Mouse (Mus musculus) T-helper 17 cell (primary cell): ENCODE results near the gene Aif1.

ENCODE experiments used
- in situ Hi-C, 2 experiments: fragments of 300-600 bp; cut with MboI, MseI; formaldehyde crosslinking; loops; 1 replicate in 1 of 2; 2 replicates in 1 of 2; pipeline ENCODE4 v1.15.1; 2025; ENCODE audit warnings: high pct_unique_total_duplicates in 2 of 2

The Aif1 gene

DNA sequence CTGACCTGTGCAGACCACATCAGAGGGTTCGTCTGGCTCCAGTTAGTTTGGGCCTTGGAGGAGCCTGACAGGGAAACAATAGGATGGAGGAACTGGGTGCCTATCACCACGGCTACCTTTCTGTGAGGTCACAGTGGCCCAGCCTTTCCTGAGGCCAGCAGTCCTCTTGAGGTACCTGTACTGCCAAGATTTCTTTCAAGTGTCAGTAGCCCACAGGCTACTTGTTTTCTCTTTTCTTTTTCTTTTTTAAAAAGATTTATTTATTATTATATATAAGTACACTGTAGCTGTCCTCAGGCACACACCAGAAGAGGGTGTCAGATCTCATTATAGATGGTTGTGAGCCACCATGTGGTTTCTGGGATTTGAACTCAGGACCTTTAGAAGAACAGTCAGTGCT is at the start of gene Aif1:
Gene Aif1, minus strand, starts transcription at position 101 of the 400 bp plus-strand sequence.
- in situ Hi-C loops = no loop called here

DNA sequence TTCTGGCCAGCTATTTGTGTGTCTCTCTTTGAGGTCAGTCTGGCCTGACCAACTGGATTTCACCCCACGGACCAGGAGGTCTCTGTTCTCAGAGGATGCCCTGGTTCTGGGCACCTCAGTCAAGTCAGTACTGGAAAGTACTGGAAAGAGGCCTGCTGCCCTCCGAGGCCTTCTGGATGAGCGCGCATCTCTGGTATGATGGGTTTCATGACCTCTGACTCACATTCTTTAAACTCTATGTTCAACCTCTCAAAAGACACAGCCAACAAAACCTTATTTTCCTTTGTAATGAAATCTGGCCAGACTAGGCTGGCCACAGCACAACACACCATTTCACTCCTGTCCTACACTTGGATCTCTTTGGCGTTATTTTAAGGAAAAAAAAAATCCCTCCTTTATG is 49.6 kb upstream of the Aif1 start:
- in situ Hi-C loops = loop anchor here in 1 of 2 experiments (25.0 kb wide), 1 partner anchor 1113 kb away; the partner anchor contains the start of genes Brd2 and H2-DMa

DNA sequence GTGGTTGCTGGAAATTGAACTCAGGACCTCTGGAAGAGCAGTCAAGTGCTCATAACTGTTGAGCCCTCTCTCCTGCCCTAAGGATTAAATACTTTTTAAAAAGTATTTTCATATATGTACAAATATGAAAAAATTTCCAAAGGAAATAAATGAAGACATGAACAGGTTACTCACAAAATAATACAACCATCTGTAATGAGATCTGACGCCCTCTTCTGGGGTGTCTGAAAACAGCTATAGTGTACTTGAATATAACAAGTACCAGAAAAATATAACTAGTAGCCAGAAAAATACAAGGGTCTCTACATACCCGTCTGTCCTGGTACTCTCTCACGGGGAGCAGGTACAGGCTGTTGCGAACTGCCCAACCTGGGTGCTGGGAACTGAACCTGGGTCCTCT is 48.8 kb upstream of the Aif1 start:
- in situ Hi-C loops = loop anchor here (25.0 kb wide), 2 partner anchors 1037 to 1112 kb away; partner anchors contain the start of genes Psmb8 (in 2 of the 2), Psmb9 (in 2 of the 2), Tap1 (in 2 of the 2) and Brd2 (in 1 of the 2)

DNA sequence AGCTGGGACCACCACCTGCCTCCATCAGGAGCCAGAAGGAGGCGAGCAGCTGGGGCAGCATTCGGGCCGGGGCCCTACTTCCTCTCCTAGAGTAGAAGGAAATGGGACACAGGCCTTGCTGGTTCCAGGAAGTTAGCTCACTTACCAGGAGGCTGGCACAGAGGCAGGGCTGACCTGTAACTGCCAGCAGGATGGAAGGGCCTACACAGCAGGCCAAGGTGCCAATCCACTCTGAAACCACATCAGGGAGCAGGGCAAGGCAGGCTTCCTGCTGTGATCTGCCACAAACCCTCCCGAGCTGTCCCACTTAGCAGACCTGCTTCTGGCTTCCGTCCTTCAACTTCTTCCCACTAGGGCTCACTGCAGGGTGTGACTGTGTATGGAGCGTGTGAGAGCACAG is 46.4 kb upstream of the Aif1 start:
- in situ Hi-C loops = loop anchor here (25.0 kb wide), 1 partner anchor 1035 kb away; the partner anchor contains the start of genes Psmb8 (in 2 of the 2), Psmb9 (in 2 of the 2) and Tap1 (in 2 of the 2)

DNA sequence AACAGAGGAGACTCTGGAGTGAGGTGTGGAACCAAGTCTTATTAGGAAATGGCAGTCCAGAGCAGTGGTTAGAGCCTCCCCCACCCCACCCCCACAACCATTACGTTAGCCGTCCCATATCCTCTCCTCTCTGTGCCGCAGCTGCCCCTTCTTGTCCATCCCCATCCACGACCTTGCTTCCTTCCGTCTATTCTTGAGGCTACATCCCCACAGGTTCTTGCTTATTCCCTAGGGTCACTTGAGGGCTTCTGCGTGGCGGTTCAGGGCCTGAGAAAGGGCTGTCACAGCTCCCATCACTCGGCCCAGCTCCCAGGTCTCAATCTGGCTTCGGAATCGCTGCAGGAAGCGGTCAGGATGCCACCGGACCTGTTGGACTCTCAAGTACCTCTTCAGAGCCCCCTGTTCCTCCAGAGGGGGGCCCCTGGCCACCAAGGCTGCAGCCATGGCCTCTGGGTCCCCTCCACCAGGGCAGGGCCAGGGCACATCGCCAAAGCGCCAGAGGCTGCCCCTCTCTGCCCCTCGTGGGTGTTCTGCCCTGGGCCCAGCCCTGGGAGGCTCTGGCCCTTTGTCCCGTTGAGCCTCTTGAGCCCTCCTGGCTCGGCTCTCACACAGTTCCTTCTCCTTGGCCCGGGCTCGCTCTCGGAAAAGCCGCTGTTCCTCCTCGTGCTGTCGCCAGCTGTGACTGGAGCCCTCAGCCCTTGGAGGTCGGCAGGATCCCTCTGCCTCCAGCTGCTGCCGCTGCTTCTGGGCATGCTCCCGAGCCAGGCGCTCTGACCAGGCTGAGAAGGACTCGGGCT is 44.5 kb upstream of the Aif1 start, which contains the start of gene Gm16181:
Gene Gm16181, plus strand, starts transcription at position 679 of the 797 bp plus-strand sequence.
- in situ Hi-C loops = loop anchor here (25.0 kb wide), 1 partner anchor 1033 kb away; the partner anchor contains the start of genes Psmb8 (in 2 of the 2), Psmb9 (in 2 of the 2) and Tap1 (in 2 of the 2)

DNA sequence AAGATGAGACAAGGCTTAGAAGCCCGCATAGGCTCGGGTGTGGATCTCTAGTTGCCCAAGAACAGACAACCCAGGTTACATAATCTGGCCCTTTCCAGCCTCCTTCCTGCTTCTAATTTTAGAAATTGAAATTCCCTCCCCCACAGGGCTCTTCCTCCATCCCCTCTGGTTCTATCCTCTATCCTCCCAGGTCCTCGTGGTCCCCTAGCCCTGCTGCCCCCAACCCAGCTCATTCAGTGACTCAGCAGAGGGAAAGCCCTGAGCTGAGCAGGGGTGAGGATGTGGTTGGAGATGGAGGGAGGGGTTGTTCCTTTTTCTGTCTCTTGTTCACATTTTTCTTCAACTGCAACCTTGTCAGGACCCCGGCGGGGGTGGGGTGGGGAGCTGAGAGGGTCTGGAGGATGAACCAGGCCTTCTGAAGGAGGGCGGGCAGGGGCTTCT is 43.8 kb upstream of the Aif1 start:
- in situ Hi-C loops = loop anchor here (10.0 to 25.0 kb wide), 2 partner anchors 825 to 1032 kb away; partner anchors contain the start of genes Psmb8 (in 2 of the 2), Psmb9 (in 2 of the 2), Tap1 (in 2 of the 2) and BC051142 (in 1 of the 2)

DNA sequence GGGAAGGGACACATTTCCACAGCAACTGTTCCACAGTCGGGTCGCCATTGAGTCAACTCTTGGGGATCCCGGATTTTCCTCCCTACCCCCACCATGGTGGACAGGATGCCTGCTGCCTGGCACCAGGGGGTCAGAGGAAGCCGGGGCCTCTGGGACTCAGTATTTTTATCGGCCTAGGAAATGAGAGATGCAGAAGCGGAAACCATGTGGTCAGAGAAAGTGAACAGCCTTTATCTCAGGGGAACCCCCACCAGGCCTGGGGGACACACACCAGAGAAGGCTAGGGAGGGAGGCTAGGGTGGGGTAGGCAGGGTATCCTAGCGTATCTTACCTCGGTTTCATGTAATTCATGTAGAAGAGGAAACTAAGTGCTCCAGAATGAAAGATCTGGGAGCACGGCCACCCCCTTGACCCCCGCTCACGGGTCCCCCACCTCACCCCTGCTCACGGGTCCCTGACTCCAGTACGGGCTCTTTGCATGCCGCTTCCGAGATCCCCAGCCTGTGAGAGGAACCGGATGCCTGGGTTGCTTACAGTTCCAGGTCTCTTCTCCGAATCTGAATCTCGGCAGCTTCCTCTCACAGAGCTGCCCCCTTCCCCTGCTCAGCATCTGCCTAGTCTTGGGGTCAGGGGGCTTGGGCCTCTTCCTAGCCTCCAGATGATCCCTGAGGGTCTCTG is 42.8 kb upstream of the Aif1 start:
- in situ Hi-C loops = loop anchor here (10.0 to 25.0 kb wide), 2 partner anchors 824 to 1031 kb away; partner anchors contain the start of genes Psmb8 (in 2 of the 2), Psmb9 (in 2 of the 2), Tap1 (in 2 of the 2) and BC051142 (in 1 of the 2)

DNA sequence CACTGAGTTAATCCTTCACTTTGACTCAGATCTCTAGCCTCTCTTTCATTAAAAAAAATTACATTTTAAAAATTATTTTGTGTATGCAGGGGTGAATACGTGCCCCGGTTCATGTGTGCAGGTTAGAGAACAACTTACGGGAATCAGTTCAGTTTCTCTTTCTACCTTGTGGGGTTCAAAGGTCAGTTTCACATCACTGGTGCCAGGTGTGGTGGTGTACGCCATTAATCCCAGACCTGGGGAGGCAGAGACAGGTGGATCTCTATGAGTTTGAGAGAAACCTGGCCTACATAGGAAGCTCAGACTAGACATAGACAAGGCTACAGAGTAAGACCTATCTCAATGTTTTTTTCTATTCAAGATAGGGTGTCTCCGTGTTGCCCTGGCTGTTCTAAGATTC is 37.2 kb upstream of the Aif1 start:
- in situ Hi-C loops = loop anchor here (10.0 to 25.0 kb wide), 2 partner anchors 818 to 1026 kb away; partner anchors contain the start of genes Psmb8 (in 2 of the 2), Psmb9 (in 2 of the 2), Tap1 (in 2 of the 2) and BC051142 (in 1 of the 2)

DNA sequence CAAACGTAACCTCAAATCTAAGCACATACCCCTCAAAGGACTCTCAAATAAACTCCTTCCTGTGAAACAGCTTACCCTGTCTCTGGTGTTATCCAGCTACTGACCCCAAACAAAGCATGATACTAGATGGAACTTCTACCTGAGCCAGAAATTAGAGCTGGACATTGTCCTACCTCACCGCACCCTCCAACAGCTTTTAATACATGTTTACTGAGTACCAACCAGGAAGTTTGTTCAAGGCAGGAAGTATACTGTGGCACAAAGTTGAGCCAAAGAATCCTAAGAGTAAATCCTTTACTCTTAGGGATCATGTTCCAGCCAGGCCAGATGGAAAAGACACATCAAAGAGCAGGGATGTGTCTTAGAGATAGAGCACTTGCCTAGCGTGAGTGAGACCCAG is 34.7 kb upstream of the Aif1 start:
- in situ Hi-C loops = loop anchor here (10.0 to 25.0 kb wide), 2 partner anchors 816 to 1023 kb away; partner anchors contain the start of genes Psmb8 (in 2 of the 2), Psmb9 (in 2 of the 2), Tap1 (in 2 of the 2) and BC051142 (in 1 of the 2)

DNA sequence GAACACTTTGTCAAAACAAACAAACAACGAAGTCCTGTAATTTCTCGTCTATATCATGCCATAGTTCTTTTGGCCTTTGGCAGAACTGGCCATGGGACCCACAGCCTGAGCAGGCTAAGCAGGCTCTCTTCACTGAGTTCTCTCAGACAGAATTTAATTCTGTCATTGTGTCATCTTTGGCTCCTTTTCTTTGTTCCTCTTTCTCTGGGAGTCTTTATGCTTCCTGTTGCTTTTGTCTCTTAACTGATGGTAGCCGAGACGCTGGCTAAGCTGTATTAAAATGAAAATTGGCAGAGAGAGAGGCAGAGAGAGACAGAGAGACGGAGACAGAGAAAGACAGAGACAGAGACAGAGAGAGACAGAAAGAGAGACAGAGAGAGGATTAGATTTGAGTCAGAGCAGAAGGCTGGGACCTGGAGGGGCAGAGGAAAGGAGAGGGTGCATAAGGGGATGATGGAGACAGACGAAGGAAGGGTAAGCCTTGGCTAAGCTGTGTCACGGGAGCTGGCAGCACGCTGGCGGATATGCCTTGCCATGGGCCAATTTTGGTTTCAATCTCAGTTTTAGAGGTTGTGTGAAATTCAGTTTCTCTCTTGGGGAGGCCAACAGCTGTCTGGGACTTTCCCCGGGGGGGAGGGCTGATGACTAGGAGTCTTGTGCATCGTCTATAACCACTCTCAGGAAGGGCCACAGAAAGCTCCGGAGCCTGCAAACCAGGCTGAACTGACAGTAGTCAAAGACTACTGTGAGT is 34.1 kb upstream of the Aif1 start:
- in situ Hi-C loops = loop anchor here (10.0 to 25.0 kb wide), 2 partner anchors 815 to 1023 kb away; partner anchors contain the start of genes Psmb8 (in 2 of the 2), Psmb9 (in 2 of the 2), Tap1 (in 2 of the 2) and BC051142 (in 1 of the 2)

DNA sequence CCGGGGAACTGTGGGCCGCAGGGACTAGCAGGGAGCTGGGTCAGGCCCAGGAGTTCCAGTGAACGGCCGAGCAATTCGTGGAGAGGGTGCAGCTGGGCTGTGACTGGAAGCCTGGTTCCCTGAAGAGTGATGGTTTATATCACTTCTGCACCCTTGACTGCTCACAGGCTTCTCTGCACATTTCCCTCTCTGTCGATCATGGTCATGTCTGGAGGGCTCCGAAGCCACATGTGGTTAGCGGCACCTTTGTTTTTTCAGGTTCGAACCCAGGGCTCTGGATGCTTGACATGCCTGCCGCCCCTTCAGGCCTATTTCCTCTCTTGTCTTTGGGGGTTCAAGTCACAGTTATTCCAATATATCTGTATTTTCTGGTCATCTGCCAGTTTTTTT is 29.5 kb upstream of the Aif1 start:
- in situ Hi-C loops = loop anchor here (25.0 kb wide), 1 partner anchor 1018 kb away; the partner anchor contains the start of genes Psmb8 (in 2 of the 2), Psmb9 (in 2 of the 2) and Tap1 (in 2 of the 2)

DNA sequence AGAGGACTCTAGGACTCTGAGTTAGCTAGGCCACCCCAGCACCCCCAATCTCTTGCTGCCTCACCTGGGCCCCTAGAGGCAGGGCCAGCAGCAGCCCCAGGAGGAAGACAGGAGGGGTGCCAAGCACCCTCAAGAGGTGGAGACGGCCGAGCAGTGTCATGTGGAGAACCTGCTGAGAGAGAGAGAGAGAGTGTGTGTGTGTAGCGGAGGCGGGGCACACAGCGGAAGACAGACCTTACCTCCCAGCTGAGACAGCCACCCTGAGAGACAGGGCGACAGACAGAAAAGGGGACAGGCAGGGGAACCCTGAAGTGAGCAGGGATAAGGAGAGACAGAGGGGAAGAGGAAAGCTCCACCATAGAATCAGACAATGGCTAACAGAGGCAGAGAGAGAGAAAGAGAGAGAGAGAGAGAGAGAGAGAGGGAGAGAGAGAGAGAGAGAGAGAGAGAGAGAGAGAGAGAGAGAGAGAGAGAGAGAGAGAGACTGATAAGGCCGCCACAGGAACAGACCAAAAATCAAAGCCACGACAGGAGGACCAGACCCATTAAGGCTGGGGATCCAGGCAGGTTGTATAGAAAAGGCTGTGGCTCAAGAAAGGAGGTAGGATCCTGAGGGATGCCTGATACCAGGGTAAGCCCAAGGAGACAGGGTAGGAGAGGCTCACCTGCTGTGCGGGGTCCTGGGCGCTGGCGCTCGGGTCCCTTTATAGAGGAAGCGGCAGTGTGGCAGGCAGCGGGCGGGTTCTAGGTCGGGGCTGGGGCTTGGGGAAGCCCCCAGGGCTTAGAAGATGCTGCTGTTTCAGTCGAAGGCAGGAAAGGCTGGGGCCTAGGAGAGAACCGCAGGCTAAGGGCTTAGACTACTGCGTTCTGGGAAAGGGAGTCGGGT is 28.9 kb upstream of the Aif1 start, which contains the start of gene Lta:
Gene Lta, minus strand, starts transcription at position 858 of the 886 bp plus-strand sequence.
- in situ Hi-C loops = loop anchor here (5.0 to 25.0 kb wide), 2 partner anchors 33 to 1017 kb away; partner anchors contain the start of genes Psmb8 (in 2 of the 2), Psmb9 (in 2 of the 2), Tap1 (in 2 of the 2) and Nfkbil1 (in 1 of the 2)

DNA sequence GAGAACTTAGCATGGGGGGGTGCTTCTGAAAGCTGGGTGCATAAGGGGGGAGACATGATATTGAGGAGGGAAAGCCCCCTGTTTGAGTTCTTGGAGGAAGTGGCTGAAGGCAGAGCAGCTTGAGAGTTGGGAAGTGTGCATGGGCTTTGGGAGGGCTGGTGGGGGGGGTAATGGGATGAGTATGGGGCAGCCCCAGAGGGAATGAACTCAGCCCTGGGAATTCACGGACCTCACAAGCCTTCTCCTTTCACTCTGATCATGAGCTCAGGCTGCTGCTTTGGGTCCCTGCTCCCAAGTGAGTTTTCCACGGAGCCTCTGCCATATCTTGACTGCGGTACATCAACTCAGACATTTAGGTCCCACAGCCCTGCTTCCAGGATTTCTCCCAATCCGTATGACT is 26.6 kb upstream of the Aif1 start:
- in situ Hi-C loops = loop anchor here (5.0 to 25.0 kb wide), 2 partner anchors 35 to 1015 kb away; partner anchors contain the start of genes Psmb8 (in 2 of the 2), Psmb9 (in 2 of the 2), Tap1 (in 2 of the 2) and Nfkbil1 (in 1 of the 2)

DNA sequence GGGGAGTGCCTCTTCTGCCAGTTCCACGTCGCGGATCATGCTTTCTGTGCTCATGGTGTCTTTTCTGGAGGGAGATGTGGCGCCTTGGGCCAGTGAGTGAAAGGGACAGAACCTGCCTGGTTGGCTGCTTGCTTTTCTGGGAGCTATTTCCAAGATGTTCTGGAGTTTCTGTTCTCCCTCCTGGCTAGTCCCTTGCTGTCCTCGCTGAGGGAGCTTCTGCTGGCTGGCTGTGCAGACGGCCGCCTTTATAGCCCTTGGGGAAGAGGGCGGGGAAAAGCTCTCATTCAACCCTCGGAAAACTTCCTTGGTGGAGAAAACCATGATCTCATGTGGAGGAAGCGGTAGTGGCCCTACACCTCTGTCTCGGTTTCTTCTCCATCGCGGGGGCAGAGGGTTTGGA is 25.9 kb upstream of the Aif1 start, which contains the start of gene Tnf:
Gene Tnf, minus strand, starts transcription at position 221 of the 400 bp plus-strand sequence.
- in situ Hi-C loops = loop anchor here (5.0 to 25.0 kb wide), 2 partner anchors 36 to 1014 kb away; partner anchors contain the start of genes Psmb8 (in 2 of the 2), Psmb9 (in 2 of the 2), Tap1 (in 2 of the 2) and Nfkbil1 (in 1 of the 2)

DNA sequence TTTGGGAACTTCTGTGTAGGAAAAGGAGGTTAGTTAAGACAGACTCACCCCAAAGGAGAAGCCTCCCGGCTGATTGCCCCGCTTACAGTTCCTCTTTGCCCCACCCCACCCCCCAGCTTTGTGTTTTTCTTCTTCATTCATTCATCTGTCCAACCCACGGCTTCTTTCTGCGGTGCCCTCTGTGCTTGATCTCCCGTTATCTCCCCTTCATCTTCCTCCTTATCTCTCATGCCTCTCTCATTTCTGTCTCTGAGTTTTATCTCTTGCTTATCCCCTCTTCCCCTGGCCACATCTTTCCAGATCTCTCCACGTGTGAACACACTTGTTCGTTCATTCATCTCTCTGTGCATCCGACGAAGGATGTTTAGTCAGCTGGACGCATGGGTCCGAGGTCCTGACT is 25.3 kb upstream of the Aif1 start:
- in situ Hi-C loops = loop anchor here (5.0 to 25.0 kb wide), 2 partner anchors 36 to 1014 kb away; partner anchors contain the start of genes Psmb8 (in 2 of the 2), Psmb9 (in 2 of the 2), Tap1 (in 2 of the 2) and Nfkbil1 (in 1 of the 2)

DNA sequence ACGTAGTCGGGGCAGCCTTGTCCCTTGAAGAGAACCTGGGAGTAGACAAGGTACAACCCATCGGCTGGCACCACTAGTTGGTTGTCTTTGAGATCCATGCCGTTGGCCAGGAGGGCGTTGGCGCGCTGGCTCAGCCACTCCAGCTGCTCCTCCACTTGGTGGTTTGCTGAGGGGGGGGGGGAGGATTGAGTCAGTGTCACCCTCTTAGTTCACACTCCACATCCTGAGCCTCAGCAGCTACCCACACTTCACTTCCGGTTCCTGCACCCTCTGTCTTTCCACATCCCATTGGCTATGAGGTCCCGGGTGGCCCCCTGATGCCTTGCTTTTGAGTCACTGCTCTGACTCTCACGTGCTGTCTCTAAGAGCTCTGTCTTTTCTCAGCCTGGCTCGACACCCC is 24.5 kb upstream of the Aif1 start:
- in situ Hi-C loops = loop anchor here (5.0 to 25.0 kb wide), 2 partner anchors 37 to 1013 kb away; partner anchors contain the start of genes Psmb8 (in 2 of the 2), Psmb9 (in 2 of the 2), Tap1 (in 2 of the 2) and Nfkbil1 (in 1 of the 2)

DNA sequence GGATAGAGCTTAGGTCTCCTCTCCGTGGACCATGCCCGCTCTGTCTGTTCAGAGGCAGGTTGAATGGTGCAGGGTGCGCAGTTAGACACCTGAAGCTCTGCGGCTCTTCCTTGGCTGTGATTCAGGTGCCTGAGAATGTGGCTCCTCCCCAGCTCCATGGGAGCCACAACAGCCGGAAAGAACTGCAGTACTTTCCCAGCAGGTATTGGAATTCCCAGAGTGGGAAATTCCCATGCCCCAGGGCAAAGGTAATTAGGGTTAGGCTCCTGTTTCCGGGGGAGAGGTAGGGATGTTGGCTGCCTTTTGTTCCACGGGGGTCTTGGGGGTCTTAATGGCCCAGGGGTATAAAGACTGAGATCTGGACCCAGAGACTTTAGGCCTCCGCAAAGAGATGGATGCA is 23.1 kb upstream of the Aif1 start:
- in situ Hi-C loops = no loop called here

DNA sequence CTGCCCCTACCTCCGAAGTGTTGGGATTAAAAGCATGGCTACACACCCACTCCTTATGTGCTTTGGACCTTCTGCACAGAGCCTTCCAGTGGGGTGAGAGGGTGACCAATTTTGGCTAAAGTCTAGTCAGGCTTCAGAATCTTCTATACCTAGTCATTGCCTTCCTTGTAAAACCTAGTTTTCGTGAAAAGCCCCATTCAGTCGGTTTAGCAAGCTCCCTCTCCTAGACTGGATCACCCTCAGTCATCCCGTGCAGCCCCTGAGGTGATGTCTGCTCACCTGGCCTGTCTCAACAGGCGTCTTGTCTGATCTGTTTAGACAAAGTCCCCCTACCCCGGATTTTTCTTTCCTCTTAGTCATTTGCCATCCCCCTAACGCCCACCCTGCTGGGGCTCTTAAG is 22.2 kb upstream of the Aif1 start:
- in situ Hi-C loops = no loop called here
